Mouse (Mus musculus): ENCODE measurements around the gene Cyb5b. TPM values are rescaled to one million over a fixed set of nuclear protein-coding genes. Genes with fewer than 3 reads are reported as not detected.

Gene Cyb5b
- total RNA-seq, 2 experiments from 2014 or later, result 59.0 to 64.4 TPM

DNA sequence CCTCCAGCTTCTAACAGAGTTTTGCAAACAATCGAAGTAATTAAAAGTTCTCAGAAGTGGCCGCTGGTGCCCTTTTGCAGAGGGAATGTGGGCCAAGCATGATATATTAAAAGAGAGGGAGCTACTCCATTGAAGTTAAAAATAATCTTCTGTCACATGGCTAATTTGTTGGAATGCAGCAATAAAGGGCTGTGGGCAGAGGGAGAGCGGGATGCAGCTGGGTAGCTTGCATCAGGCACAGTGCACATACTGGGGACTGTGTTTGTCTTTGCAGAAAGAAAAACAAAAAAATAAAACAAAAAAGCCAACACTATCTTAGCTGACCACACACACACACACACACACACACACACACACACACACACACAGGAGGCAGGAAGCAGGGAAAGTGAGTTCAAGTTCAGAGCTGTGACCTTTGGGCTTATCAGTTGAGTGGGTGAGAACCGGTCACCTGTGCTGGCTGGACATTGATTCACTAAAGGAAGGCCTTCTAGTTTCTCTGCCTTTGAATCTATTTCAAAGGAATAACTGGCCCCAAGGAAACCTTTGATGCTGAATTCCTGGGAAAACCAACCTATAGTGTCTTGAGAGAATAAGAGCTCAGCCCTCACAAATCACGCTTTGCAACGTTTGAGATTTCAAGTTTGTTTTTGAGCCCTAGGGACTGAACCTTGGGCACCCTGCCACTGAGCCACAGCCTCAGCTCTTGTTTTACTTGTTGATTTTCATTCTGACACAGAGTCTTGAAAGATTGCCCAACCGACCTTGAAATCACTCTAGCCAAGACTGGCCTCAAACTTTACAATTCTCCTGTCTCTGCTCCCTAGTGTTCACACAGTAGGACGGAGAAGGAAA, 21.0 kb upstream of the Cyb5b start:
- ATAC-seq (replicated peaks; ENCODE audit: poor library complexity, severe bottlenecking), result no peak

DNA sequence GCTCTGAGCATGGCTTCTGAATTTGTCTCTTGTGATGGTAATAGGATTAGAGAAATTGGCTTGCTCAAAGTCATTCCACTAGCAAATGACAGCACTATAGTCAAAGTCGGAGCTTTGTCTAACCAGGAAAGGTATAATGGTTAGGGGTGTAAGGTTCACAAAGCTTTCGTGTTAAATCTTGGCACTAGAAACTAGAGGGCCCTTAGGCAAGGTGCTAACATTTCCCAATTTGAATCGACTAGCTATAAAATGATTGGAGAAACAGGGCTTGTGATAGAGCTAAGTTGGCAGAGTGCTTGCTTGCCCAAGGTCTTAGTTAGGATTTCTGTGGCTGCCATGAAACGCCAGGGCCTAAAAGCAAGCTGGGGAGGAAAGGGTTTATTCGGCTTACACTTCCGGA, 20.4 kb upstream of the Cyb5b start:
- ATAC-seq (replicated peaks; ENCODE audit: poor library complexity, severe bottlenecking), result no peak

GRCm38 (mm10) chr8:107132581-107133491, 17.6 kb upstream of the Cyb5b start:
- no peak for ATAC-seq (replicated peaks; ENCODE audit: poor library complexity, severe bottlenecking)

GRCm38 (mm10) chr8:107133881-107134280, 16.6 kb upstream of the Cyb5b start:
- ATAC-seq (replicated peaks; ENCODE audit: poor library complexity, severe bottlenecking), result no peak

- no peak for ATAC-seq (replicated peaks; ENCODE audit: poor library complexity, severe bottlenecking)
These were observed 14.3 kb upstream of the Cyb5b start for GRCm38 (mm10) chr8:107136003-107136612.

DNA sequence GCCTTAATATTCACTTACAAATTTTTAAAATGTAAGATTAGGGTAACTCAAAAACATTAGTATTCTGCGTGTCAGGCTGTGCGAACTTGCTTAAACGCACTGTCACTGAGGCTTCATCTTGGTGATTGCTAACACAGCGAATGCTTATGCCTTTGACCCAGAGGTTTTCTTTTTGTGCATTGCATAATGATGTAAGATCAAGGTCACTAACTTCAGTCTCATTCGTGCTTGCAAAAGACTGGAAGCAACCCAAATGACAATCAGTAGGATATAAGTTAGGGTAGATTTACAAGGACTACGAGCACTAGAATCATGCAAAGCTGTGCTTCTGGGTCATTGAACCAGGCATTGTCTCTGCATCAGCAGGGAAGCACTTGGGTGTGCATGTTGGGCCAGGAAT, 12.8 kb upstream of the Cyb5b start:
- ATAC-seq (replicated peaks; ENCODE audit: poor library complexity, severe bottlenecking), result no peak

GRCm38 (mm10) chr8:107138338-107138737, 12.1 kb upstream of the Cyb5b start:
- no peak for ATAC-seq (replicated peaks; ENCODE audit: poor library complexity, severe bottlenecking)

DNA sequence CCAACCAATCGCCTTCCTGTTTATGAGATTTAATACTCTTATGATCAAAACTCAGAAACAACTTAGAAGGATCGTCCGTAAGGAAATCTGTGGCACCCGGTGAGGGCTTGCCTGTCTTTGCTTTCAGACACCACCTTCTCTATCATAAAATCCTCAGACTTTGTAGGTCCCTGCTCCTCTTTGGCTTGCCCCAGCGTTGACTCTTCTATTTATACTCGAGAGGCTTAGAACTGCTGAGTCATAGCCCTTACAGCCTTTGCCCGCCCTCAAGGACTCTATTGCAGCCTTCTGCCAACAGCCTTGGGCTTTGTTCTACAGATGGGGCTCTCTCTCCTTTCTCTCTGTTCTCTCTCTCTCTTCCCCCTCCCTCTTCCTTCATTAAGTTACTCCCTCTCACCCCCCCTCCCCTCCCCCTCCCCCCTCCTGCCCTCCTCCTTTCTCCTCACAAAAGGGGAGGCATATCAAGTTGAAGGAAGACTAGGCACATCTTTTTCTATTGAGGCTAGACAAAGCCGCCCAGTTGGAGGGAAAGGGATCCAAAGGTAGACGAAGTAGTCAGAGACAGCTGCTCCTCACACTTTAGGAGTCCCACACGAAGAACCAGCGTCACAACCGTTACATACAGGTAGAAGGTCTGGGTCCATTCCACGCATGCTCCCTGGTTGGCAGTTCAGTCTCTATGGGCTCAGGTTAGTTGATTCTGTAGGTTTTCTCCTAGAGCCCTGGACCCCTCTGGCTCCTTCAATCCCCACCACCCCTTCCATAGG, 10.6 kb upstream of the Cyb5b start:
- peak; percentile 78 for ATAC-seq (replicated peaks; ENCODE audit: poor library complexity, severe bottlenecking)

- ATAC-seq (replicated peaks; ENCODE audit: poor library complexity, severe bottlenecking), result no peak
These were observed 7.9 kb upstream of the Cyb5b start for GRCm38 (mm10) chr8:107142539-107142938.

GRCm38 (mm10) chr8:107143501-107143900, 6.9 kb upstream of the Cyb5b start:
- no peak for ATAC-seq (replicated peaks; ENCODE audit: poor library complexity, severe bottlenecking)

DNA sequence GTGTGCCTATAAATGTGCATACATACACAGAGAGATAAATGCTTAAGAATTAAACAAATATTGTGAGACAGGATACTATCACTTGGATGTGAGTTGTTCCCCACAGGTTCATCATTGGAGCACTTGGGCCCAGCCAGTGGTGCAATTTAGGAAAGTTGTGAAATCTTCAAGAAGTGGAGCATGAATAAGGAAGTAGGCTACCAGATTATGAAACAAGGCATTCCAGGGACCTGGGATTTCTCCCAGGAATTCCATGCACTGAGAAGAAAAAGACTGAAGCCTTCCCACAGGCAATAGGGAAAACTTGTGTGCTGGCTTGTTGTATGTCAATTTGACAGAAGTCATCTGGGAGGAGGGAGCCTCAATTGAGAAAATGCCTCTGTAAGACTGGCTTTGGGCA, 4.3 kb upstream of the Cyb5b start:
- ATAC-seq (replicated peaks; ENCODE audit: poor library complexity, severe bottlenecking), result peak; percentile 58

DNA sequence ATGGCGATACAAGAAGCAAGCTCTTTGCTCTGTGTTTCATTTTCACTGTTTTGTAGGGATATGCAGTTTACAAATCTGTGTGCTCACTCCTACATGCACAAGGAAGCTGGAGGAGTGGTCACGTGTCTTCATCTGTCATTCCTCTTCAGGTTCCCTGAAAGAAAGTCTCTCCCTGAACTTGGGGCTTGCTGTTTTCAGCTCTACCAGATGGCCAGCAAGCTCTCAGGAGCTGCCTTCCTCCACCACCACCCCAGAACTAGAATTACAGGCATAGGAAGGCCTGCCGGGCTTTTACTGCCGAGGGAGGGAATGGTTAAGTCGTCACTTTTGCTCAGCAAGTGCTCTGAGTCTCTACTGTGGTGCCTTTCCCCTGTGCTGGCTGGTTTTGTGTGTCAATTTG, 1.6 kb upstream of the Cyb5b start:
- ATAC-seq (replicated peaks; ENCODE audit: poor library complexity, severe bottlenecking), result no peak

DNA sequence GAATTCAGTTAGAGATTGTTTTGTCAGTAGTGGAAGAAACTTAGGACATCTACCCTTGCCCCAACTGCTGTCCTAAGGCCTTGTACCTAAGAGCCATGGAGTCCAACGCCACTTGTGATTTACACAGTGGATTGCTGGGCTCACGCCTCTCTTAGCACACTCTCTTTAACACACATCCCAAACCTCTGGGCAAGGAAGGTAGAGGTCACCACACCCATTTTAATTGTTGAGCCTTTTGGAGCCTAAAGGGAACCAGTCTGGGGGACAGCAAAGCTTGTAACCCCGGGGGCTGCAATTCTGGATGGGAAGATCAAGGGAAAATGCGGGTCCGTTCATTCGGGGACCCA, 410 bp upstream of the Cyb5b start:
- 0 out of 2 replicates have a peak, but pooled peaks have one; percentile 2 for ATAC-seq (replicated peaks; ENCODE audit: poor library complexity, severe bottlenecking)

DNA sequence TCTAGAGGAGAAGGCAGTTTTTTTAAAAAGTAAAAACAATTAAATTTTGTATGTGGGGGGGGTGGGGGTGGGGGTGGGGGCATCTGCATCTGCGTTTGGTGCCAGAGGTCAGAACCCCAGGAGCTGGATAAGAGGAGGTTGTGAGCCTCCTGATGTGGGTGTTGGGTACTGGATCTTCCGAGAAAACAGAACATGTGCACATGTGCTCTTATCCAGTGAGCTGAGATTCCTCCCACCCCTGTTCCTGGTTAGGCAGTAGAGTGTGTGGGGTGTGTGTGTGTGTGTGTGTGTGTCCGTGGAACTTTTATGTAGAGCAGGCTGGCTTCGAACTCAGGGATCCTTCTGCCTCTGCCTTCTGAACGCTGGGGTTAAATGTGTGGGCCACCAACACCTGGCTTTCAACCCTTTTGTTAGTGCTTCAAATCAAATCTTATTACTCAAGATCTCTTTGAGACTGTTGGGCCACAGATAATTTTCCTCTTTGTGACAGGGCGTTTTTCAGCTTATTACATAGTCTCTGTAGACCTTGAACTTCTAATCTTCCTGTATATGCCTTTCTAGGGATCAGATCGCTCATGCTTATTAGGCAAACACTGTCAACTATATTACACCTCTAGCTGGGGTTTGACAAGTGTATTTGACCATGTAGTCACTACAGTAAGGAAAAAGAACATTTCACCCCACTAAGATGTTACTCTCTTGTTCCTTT, 926 bp downstream of the Cyb5b start:
- no peak for ATAC-seq (replicated peaks; ENCODE audit: poor library complexity, severe bottlenecking)

GRCm38 (mm10) chr8:107153326-107154210, 3.1 kb downstream of the Cyb5b start:
- no peak for ATAC-seq (replicated peaks; ENCODE audit: poor library complexity, severe bottlenecking)

GRCm38 (mm10) chr8:107156816-107157215, 6.4 kb downstream of the Cyb5b start:
- ATAC-seq (replicated peaks; ENCODE audit: poor library complexity, severe bottlenecking), result no peak

DNA sequence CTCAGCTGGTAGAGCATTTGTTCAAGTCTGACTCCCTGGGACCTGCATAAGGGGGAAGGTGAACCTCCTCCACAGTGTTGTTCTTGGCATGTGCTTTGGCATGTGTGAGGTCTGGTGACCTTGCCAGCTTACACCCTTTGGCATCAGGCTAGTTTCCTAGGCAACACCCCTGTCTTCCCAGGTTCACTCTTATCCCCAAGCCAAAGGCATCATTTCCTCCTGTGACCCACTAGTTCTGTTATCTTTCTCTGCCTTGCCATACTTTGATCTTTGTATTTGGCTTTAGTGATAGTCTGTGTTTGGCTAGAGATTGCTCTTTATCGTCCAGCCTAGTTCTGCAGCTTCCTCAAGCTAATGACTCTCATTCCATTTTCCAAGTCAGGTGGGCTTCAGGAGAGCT, 7.4 kb downstream of the Cyb5b start:
- ATAC-seq (replicated peaks; ENCODE audit: poor library complexity, severe bottlenecking), result no peak

- no peak for ATAC-seq (replicated peaks; ENCODE audit: poor library complexity, severe bottlenecking)
These were observed 8.4 kb downstream of the Cyb5b start for GRCm38 (mm10) chr8:107158890-107159289.

Measured in granulocyte monocyte progenitor cell, adult 5-6 weeks (primary cell).